Mouse (Mus musculus) thymus, postnatal 25 days (tissue): ENCODE measurements around the gene Polg.

Experiments
- DNase-seq: peaks from one replicate; pipeline ENCODE4 v3.0.0; 2022

Polg gene

GRCm38 (mm10) chr7:79464776-79465420 lies 1.3 kb downstream of the Polg start:
- peak; percentile 31 for DNase-seq

DNA sequence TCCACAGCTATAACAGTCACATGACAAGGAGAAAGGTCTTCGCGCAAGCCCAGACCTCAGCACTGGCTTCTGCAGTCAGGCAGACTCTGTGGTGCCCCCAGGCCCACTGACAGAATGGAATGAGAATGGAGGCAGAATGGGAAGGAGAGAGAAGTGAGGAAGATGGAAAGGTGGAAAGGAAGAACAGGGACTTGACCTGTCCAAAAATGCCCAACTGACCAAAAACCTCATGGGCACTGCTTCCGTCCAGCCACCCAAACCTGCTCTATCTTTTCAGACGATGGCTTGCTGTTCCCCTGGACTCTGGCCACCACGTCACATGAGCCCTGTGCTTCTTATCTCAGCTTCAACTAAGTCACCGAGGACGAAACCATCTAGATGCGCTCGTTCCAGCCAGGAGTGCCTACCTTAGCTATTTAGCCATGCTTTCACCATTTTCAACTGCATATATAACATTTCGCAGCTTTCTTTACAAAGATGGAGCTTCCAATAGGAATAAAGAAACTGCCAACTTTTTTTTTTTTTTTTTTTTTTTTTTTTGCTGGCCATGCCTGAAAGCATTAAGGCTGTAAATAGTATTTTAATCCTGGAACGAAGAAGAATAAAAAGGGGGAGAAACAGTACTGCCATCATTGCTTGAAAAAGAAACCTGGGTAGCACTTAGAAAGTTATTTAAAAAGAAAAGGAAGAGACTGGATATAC lies 2.6 kb downstream of the Polg start:
- DNase-seq, result no peak

GRCm38 (mm10) chr7:79461721-79462120 lies 4.4 kb downstream of the Polg start:
- DNase-seq, result no peak

GRCm38 (mm10) chr7:79447486-79447885 lies 18.7 kb downstream of the Polg start:
- DNase-seq, result peak; percentile 13

- DNase-seq, result no peak
These were observed 19.1 kb downstream of the Polg start for GRCm38 (mm10) chr7:79447048-79447447.

- no peak for DNase-seq
These were observed 26.1 kb downstream of the Polg start for GRCm38 (mm10) chr7:79440035-79440434.

- no peak for DNase-seq
These were observed 37.9 kb downstream of the Polg start for GRCm38 (mm10) chr7:79428243-79428642.

GRCm38 (mm10) chr7:79425804-79426203 lies 40.4 kb downstream of the Polg start:
- DNase-seq, result no peak

DNA sequence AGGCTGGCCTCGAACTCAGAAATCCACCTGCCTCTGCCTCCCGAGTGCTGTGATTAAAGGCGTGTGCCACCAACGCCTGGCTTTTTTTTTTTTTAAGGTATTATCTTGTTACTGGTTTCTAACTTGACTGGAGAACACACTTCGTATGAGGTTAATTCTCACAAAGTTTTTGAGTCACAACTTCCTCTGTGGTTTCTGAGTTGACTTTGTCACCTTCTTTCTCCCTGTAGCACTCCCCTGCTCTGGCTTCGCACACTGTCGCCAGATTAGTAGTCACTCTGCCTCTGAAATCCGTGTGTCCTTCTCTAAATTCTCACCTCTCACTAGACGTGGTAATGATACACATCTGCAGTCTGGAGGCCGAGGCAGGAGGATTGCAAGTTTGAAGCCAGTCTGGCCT lies 43.3 kb downstream of the Polg start:
- no peak for DNase-seq

- DNase-seq, result no peak
These were observed 46.2 kb downstream of the Polg start for GRCm38 (mm10) chr7:79419950-79420349.

- no peak for DNase-seq
These were observed 51.5 kb downstream of the Polg start for GRCm38 (mm10) chr7:79414449-79415375.

DNA sequence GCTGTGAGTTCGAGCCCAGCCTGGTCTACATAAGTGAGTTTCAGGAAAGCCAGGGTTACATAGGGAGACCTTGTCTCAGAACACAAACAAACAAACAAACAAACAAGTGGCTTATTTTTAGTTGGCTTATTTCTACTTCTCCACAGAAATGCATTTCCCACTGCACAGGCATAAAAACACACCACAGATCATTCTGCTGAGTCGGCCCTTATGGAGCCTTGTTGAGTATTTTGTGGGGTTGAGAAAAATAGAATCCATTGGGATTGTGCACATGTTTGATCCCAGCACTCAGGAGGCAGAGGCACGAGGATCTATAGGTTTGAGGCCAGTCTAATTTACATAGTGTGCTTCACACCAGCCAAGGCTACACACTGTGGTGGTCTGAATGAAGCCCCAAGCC lies 65.9 kb downstream of the Polg start:
- DNase-seq, result no peak

GRCm38 (mm10) chr7:79398971-79399370 lies 67.2 kb downstream of the Polg start:
- no peak for DNase-seq

GRCm38 (mm10) chr7:79398426-79398825 lies 67.7 kb downstream of the Polg start:
- DNase-seq, result no peak

- DNase-seq, result no peak
These were observed 68.7 kb downstream of the Polg start for GRCm38 (mm10) chr7:79397446-79397963.
